Mouse (Mus musculus) hindbrain, embryonic 15.5 days (tissue): ENCODE measurements at regions not wholly inside any gene's neighbourhood (a gene's known extent, or its start where the extent isn't known, plus 50 kb on each side); places are given as distances from the start of the nearest gene placed in this dataset.

Experiments used
- ATAC-seq: fragments of 200-750 bp; cut with Nextera tagmentation; 2 replicates; pipeline ENCODE4 v1.8.0; 2017; ENCODE audit warnings: low read depth, moderate number of reproducible peaks, moderate TSS enrichment; ENCODE audit not compliant: low FRiP score
- H3K27ac ChIP-seq: fragments of 300-500 bp; sonication (generic); replicated peaks from 2 replicates; pipeline ENCODE4 v1.5.1; 2015; ENCODE audit warnings: mild to moderate bottlenecking, inconsistent platforms
- H3K27me3 ChIP-seq: fragments of 300-500 bp; sonication (generic); 2 replicates; pipeline ENCODE4 v1.6.1; 2015; ENCODE audit warnings: control low read depth, inconsistent platforms
- H3K36me3 ChIP-seq: fragments of 300-500 bp; sonication (generic); 2 replicates; pipeline ENCODE4 v1.6.1; 2015; ENCODE audit warnings: control low read depth, inconsistent platforms
- H3K4me1 ChIP-seq: fragments of 300-500 bp; sonication (generic); replicated peaks from 2 replicates; pipeline ENCODE4 v1.6.1; 2015; ENCODE audit warnings: control low read depth, inconsistent platforms
- H3K4me2 ChIP-seq: fragments of 300-500 bp; sonication (generic); 2 replicates; pipeline ENCODE4 v1.6.1; 2015; ENCODE audit warnings: moderate library complexity, mild to moderate bottlenecking, inconsistent platforms
- H3K4me3 ChIP-seq: fragments of 300-500 bp; sonication (generic); 2 replicates; pipeline ENCODE4 v1.5.1; 2015; ENCODE audit warnings: mild to moderate bottlenecking, inconsistent platforms
- H3K9ac ChIP-seq: fragments of 300-500 bp; sonication (generic); 2 replicates; pipeline ENCODE4 v1.6.1; 2015; ENCODE audit warnings: inconsistent platforms
- H3K9me3 ChIP-seq: fragments of 300-500 bp; sonication (generic); 2 replicates; pipeline ENCODE4 v1.6.1; 2016; ENCODE audit warnings: control low read depth, inconsistent platforms
- WGBS: fragments of 180-500 bp; shearing (Covaris S2); methylation state at CpG from one replicate; pipeline ENCODE4 v1.1.7; 2015; 5-methylcytosine and 5-hydroxymethylcytosine counted together

GRCm38 (mm10) chr15:93706366-93706930 is 110.8 kb upstream of the Prickle1 start:
- Histone ChIP-seq H3K9ac (no peak overlapping the region), H3K4me1 (no peaks in the 10 kb centered on the region), H3K36me3 (no peaks in the 10 kb centered on the region), H3K9me3 (no peaks in the 10 kb centered on the region), H3K4me2 (no peak overlapping the region), H3K4me3 (no peak overlapping the region), H3K27me3 (no peaks in the 10 kb centered on the region), H3K27ac (no peak overlapping the region)
- 82% methylated on average over 11 of the region's 11 CpGs for WGBS
- no peak for ATAC-seq

GRCm38 (mm10) chr15:93705651-93706050 is 110.0 kb upstream of the Prickle1 start:
- Histone ChIP-seq H3K4me2 (no peak overlapping the region), H3K27ac (no peak overlapping the region), H3K27me3 (no peaks in the 10 kb centered on the region), H3K9me3 (no peaks in the 10 kb centered on the region), H3K4me1 (no peaks in the 10 kb centered on the region), H3K36me3 (no peaks in the 10 kb centered on the region), H3K9ac (no peak overlapping the region), H3K4me3 (no peak overlapping the region)
- ATAC-seq, result no peak
- 78% methylated on average over 4 of the region's 4 CpGs for WGBS

- Histone ChIP-seq H3K4me2 (no peak overlapping the region), H3K4me3 (no peak overlapping the region), H3K27ac (no peak overlapping the region), H3K36me3 (no peaks in the 10 kb centered on the region), H3K9me3 (no peaks in the 10 kb centered on the region), H3K9ac (no peak overlapping the region), H3K4me1 (no peaks in the 10 kb centered on the region), H3K27me3 (no peaks in the 10 kb centered on the region)
- 91% methylated on average over 1 of the region's 1 CpGs for WGBS
- ATAC-seq, result no peak
These were observed 109.4 kb upstream of the Prickle1 start for GRCm38 (mm10) chr15:93705109-93705508.

GRCm38 (mm10) chr15:93701017-93701416 is 105.3 kb upstream of the Prickle1 start:
- Histone ChIP-seq H3K4me1 (no peaks in the 10 kb centered on the region), H3K4me2 (no peak overlapping the region), H3K27me3 (no peaks in the 10 kb centered on the region), H3K9me3 (no peaks in the 10 kb centered on the region), H3K27ac (no peak overlapping the region), H3K36me3 (no peaks in the 10 kb centered on the region), H3K4me3 (no peak overlapping the region), H3K9ac (no peak overlapping the region)
- no peak for ATAC-seq
- WGBS, result 25% methylated on average over 10 of the region's 10 CpGs

GRCm38 (mm10) chr15:93699971-93700370 is 104.3 kb upstream of the Prickle1 start:
- H3K9ac ChIP-seq, result no peak overlapping the region
- H3K9me3 ChIP-seq, result no peaks in the 10 kb centered on the region
- H3K36me3 ChIP-seq, result no peaks in the 10 kb centered on the region
- no peaks in the 10 kb centered on the region for H3K27me3 ChIP-seq
- H3K4me1 ChIP-seq, result no peaks in the 10 kb centered on the region
- 56% methylated on average over 9 of the region's 9 CpGs for WGBS
- no peak overlapping the region for H3K4me3 ChIP-seq
- H3K4me2 ChIP-seq, result no peak overlapping the region
- H3K27ac ChIP-seq, result no peak overlapping the region
- no peak for ATAC-seq

GRCm38 (mm10) chr15:93698182-93698822 is 102.6 kb upstream of the Prickle1 start:
- ATAC-seq, result no peak
- peak overlapping the region; percentile 24; the same call in 1 of the 2 replicates for H3K4me2 ChIP-seq
- 34% methylated on average over 10 of the region's 10 CpGs for WGBS

GRCm38 (mm10) chr15:93690717-93691116 is 95.0 kb upstream of the Prickle1 start:
- 74% methylated on average over 6 of the region's 6 CpGs for WGBS
- ATAC-seq, result no peak
- H3K4me2 ChIP-seq, result no peak overlapping the region

More at GRCm38 (mm10) chr15:93698182-93698822, 102.6 kb upstream of the Prickle1 start:
- Histone ChIP-seq H3K4me1 (no peaks in the 10 kb centered on the region), H3K27me3 (no peaks in the 10 kb centered on the region), H3K36me3 (no peaks in the 10 kb centered on the region), H3K27ac (no peak overlapping the region), H3K9ac (no peak overlapping the region), H3K4me3 (no peak overlapping the region), H3K9me3 (no peaks in the 10 kb centered on the region)

GRCm38 (mm10) chr15:93690011-93690410 is 94.3 kb upstream of the Prickle1 start:
- Histone ChIP-seq H3K9me3 (no peaks in the 10 kb centered on the region), H3K27ac (no peak overlapping the region), H3K9ac (no peak overlapping the region), H3K4me3 (no peak overlapping the region), H3K4me1 (no peaks in the 10 kb centered on the region), H3K36me3 (no peaks in the 10 kb centered on the region), H3K4me2 (no peak overlapping the region), H3K27me3 (no peaks in the 10 kb centered on the region)
- ATAC-seq, result no peak
- WGBS, result 89% methylated on average over 10 of the region's 10 CpGs

More at GRCm38 (mm10) chr15:93690717-93691116, 95.0 kb upstream of the Prickle1 start:
- no peak overlapping the region for H3K27ac ChIP-seq
- H3K36me3 ChIP-seq, result no peaks in the 10 kb centered on the region
- no peak overlapping the region for H3K9ac ChIP-seq
- no peaks in the 10 kb centered on the region for H3K9me3 ChIP-seq
- H3K4me1 ChIP-seq, result no peaks in the 10 kb centered on the region
- H3K27me3 ChIP-seq, result no peaks in the 10 kb centered on the region
- H3K4me3 ChIP-seq, result no peak overlapping the region

GRCm38 (mm10) chr15:93686385-93686784 is 90.7 kb upstream of the Prickle1 start:
- H3K4me3 ChIP-seq, result no peak overlapping the region
- 0 out of 2 replicates have a peak, but pooled peaks cover 3% of the 10 kb centered on the region for H3K4me1 ChIP-seq
- no peak for ATAC-seq
- no peak overlapping the region for H3K9ac ChIP-seq
- 49% methylated on average over 9 of the region's 9 CpGs for WGBS
- H3K36me3 ChIP-seq, result no peaks in the 10 kb centered on the region
- no peak overlapping the region for H3K27ac ChIP-seq
- no peak overlapping the region for H3K4me2 ChIP-seq
- H3K27me3 ChIP-seq, result no peaks in the 10 kb centered on the region
- H3K9me3 ChIP-seq, result no peaks in the 10 kb centered on the region

GRCm38 (mm10) chr15:93681602-93682001 is 85.9 kb upstream of the Prickle1 start:
- H3K9ac ChIP-seq, result no peak overlapping the region
- 0 out of 2 replicates have a peak, but pooled peaks cover 3% of the 10 kb centered on the region for H3K4me1 ChIP-seq
- H3K4me2 ChIP-seq, result no peak overlapping the region
- no peak overlapping the region for H3K4me3 ChIP-seq
- no peaks in the 10 kb centered on the region for H3K9me3 ChIP-seq
- H3K27me3 ChIP-seq, result no peaks in the 10 kb centered on the region
- ATAC-seq, result no peak
- H3K36me3 ChIP-seq, result no peaks in the 10 kb centered on the region
- no peak overlapping the region for H3K27ac ChIP-seq
- WGBS, result 61% methylated on average over 4 of the region's 4 CpGs

- Histone ChIP-seq H3K9me3 (no peaks in the 10 kb centered on the region), H3K4me2 (no peak overlapping the region), H3K4me3 (no peak overlapping the region), H3K4me1 (no peaks in the 10 kb centered on the region), H3K36me3 (no peaks in the 10 kb centered on the region), H3K27me3 (no peaks in the 10 kb centered on the region), H3K27ac (no peak overlapping the region), H3K9ac (no peak overlapping the region)
- 96% methylated on average over 6 of the region's 6 CpGs for WGBS
- no peak for ATAC-seq
These were observed 79.9 kb upstream of the Prickle1 start for GRCm38 (mm10) chr15:93675624-93676023.

- no peak overlapping the region for H3K9ac ChIP-seq
- H3K36me3 ChIP-seq, result no peaks in the 10 kb centered on the region
- no peaks in the 10 kb centered on the region for H3K4me1 ChIP-seq
- 68% methylated on average over 10 of the region's 10 CpGs for WGBS
- no peak for ATAC-seq
- H3K4me2 ChIP-seq, result no peak overlapping the region
- no peaks in the 10 kb centered on the region for H3K27me3 ChIP-seq
- H3K27ac ChIP-seq, result no peak overlapping the region
- H3K9me3 ChIP-seq, result no peaks in the 10 kb centered on the region
- no peak overlapping the region for H3K4me3 ChIP-seq
These were observed 78.3 kb upstream of the Prickle1 start for GRCm38 (mm10) chr15:93673976-93674375.

GRCm38 (mm10) chr15:93663876-93664275 is 68.2 kb upstream of the Prickle1 start:
- no peaks in the 10 kb centered on the region for H3K4me1 ChIP-seq
- no peaks in the 10 kb centered on the region for H3K27me3 ChIP-seq
- no peaks in the 10 kb centered on the region for H3K9me3 ChIP-seq
- no peak overlapping the region for H3K27ac ChIP-seq
- ATAC-seq, result no peak
- no peak overlapping the region for H3K4me2 ChIP-seq
- H3K36me3 ChIP-seq, result no peaks in the 10 kb centered on the region
- no peak overlapping the region for H3K4me3 ChIP-seq
- WGBS, result 53% methylated on average over 5 of the region's 5 CpGs
- no peak overlapping the region for H3K9ac ChIP-seq
